Comparison of ENCODE assay signal across 14 mouse cellular contexts in genomic region chr12:103830273-103830672, GRCm38 (mm10). TPM values are rescaled to one million over a fixed set of nuclear protein-coding genes. Genes with fewer than 3 reads are reported as not detected.
"Had no signal": no experiment of that assay in that cellular context is flagged by ENCODE, and none has a peak within 500 bp of the region (broad histone marks: within the 10 kb centered on the region; RNA-seq: fewer than 3 reads in every experiment).

TSS of gene Serpina1b (minus strand) at chr12:103830373.

RNA-seq across cellular contexts. Expression of gene Serpina1b, which starts in this region (rescaled TPM):
- total RNA-seq: layer of hippocampus, adult 18-20 months; layer of hippocampus, postnatal 14 days; left cerebral cortex, adult 8-10 months; left cerebral cortex, postnatal 14 days; left cerebral cortex, postnatal 4 days; megakaryocyte progenitor cell, adult 5-6 weeks; megakaryocyte-erythroid progenitor cell, adult 5-6 weeks; midbrain, postnatal 0 days had no signal
- polyA plus RNA-seq: inflammation-experienced regulatory T-cells, adult 6 months; limb, embryonic 12.5 days; midbrain, embryonic 11.5 days; midbrain, embryonic 14.5 days; midbrain, postnatal 0 days; neural tube, embryonic 11.5 days; thymus, postnatal 0 days had no signal
